Mouse (Mus musculus): ENCODE results near the gene Slc6a6.

Slc6a6 gene

DNA sequence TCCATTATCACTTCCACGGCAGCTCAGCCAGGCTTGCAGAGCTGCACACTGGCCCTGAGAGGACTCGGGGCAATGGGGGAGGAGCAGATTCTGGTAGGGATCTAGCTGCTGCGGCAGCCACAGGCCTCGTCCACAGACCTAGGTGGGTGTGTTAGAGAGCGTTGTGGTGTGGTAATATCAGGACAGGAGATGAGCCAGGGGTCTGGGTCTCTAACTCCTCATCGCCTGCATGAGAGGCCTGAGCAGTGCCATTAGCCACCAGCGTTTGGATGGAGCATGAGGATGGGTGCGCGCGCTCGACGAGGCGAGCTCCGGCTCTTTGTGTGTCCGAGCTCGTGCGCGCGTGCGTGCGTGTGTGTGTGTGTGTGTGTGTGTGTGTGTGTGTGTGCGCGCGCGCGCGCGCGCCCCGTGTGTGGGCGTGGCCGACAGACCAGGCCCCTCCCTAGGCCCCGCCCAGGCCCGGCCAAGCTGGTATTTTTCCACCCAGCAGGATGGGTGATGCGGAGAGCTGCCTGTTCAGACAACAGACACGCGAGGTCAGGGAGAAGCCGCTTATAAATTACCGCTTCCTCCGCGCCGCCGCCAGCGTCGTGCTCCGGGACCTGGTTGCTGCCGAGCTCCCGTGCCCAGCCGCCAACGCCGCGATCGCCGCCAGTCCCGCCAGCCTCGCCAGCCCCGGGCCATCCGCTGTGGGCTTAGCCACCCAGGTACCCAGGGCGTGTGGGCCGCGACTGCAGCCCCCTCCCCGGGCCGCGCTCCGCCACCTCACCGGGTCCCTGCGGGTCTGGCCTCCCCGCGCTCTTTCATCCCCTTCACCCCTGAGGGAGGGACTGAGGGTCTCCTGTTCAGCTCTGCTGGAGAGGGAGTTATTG lies at the start of gene Slc6a6:
TSS of gene Slc6a6 (plus strand) at position 452 of the 872 bp plus-strand sequence.
- DNase-seq (ENCODE audit: low spot score in 2 of 2), result peak; percentile 83 to 89

GRCm38 (mm10) chr6:91634417-91634816 lies 49.4 kb upstream of the Slc6a6 start:
- DNase-seq (ENCODE audit: low spot score in 2 of 2), result no peak

DNA sequence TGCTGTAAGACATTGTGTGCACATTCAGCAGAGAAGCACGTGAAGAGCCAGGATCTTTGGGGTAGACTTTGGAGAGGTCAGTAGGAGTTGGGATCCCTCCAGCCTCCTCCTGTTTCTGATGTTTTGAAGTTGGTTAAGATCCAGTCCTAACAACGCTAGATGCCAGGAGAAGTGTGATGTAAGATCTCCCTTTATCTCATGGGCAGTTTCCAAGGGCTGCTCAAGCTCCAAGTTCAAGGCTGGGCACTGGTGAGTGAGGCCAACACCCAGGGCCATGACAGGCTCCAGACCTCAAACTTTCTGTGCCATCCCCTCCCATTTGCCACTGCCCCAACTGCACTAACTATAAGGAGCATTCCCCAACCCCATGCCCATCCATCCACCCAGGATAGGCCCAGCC lies 49.0 kb upstream of the Slc6a6 start:
- DNase-seq (ENCODE audit: low spot score in 2 of 2), result no peak

- no peak for DNase-seq (ENCODE audit: low spot score in 2 of 2)
These were observed 45.5 kb upstream of the Slc6a6 start for GRCm38 (mm10) chr6:91638204-91638995.

GRCm38 (mm10) chr6:91643011-91643410 lies 40.8 kb upstream of the Slc6a6 start:
- DNase-seq (ENCODE audit: low spot score in 2 of 2), result no peak

GRCm38 (mm10) chr6:91643416-91643921 lies 40.4 kb upstream of the Slc6a6 start:
- no peak for DNase-seq (ENCODE audit: low spot score in 2 of 2)

- no peak for DNase-seq (ENCODE audit: low spot score in 2 of 2)
These were observed 37.8 kb upstream of the Slc6a6 start for GRCm38 (mm10) chr6:91646019-91646418.

DNA sequence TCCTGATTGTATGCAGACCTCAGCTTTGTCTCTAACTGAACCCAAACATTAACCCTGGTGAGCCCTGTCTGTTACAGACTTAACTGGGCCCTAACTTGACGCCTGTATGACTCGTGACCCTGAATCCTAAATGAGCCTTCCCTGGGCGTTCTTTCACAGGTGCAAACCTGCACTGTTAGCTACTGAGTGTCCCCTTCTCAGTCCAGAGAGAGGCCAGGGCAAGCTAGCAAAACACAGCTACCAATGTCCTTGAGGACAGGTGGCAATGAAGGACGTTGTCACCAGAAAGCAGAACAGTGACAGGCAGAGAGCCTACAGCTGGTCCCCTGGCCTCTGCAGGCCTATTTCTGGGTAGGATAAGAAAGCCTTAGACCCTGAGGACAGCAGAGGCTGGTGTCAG lies 37.0 kb upstream of the Slc6a6 start:
- no peak for DNase-seq (ENCODE audit: low spot score in 2 of 2)

DNA sequence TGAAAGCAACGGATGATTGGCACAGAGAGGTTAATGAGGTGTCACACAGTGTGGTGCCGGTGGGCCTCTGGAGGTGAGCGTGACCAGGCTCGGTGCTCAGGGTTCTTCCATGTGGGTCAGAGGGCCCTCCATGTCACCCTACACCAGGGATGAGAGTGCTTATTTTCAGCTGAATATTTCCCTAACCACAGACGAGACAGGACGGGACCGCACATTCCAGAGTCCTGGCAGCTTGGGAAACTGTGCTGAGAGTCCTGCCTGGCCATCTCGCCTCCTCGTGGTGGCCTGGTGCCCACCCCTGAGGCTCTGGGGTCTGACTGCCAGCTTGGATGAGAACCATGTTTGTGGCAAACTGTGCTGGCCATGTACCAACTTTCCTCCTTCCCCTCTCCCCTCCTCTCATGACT lies 36.5 kb upstream of the Slc6a6 start:
- no peak for DNase-seq (ENCODE audit: low spot score in 2 of 2)

- DNase-seq (ENCODE audit: low spot score in 2 of 2), result no peak
These were observed 33.6 kb upstream of the Slc6a6 start for GRCm38 (mm10) chr6:91650255-91650654.

DNA sequence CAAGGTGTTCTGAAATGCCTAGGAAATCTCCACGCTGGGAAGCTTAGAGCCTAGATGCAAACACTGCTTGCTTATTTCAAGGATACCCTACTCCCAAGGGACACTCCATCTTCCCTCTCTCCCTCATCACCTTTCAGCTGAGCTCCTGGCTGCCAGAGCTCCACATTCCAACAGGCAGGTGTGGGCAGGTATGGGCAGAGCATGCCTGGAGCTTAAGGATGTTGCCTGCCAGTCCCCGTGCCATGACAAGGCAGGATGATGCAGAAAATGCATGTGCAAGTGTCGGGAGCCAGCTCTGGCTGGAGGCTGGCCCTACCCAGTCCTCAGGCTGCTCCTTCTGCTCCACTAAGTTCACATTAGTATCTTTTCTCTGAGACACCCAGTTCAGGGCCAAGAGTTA lies 31.6 kb upstream of the Slc6a6 start:
- DNase-seq (ENCODE audit: low spot score in 2 of 2), result no peak

- no peak for DNase-seq (ENCODE audit: low spot score in 2 of 2)
These were observed 28.6 kb upstream of the Slc6a6 start for GRCm38 (mm10) chr6:91655244-91655643.

- DNase-seq (ENCODE audit: low spot score in 2 of 2), result no peak
These were observed 27.9 kb upstream of the Slc6a6 start for GRCm38 (mm10) chr6:91655874-91656433.

DNA sequence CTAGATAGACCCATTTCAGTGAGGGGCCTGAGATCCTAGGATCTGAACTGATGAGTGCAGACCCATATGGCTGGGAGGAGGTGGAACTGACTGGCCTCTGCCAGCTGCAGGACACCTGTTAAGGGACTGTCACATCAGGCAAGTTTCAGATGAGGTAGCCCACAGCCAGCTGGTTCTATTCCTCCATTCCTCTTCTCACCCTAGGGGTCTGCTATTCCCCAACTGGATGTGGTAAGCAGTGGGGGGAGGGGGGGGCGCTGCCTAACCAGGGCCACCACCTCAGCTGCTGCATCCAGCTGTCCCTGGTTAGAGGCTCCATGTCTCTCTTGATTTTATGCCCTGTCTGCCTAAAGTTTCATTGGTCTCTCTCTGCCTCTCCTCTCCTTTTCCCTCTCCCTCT lies 25.6 kb upstream of the Slc6a6 start:
- no peak for DNase-seq (ENCODE audit: low spot score in 2 of 2)

DNA sequence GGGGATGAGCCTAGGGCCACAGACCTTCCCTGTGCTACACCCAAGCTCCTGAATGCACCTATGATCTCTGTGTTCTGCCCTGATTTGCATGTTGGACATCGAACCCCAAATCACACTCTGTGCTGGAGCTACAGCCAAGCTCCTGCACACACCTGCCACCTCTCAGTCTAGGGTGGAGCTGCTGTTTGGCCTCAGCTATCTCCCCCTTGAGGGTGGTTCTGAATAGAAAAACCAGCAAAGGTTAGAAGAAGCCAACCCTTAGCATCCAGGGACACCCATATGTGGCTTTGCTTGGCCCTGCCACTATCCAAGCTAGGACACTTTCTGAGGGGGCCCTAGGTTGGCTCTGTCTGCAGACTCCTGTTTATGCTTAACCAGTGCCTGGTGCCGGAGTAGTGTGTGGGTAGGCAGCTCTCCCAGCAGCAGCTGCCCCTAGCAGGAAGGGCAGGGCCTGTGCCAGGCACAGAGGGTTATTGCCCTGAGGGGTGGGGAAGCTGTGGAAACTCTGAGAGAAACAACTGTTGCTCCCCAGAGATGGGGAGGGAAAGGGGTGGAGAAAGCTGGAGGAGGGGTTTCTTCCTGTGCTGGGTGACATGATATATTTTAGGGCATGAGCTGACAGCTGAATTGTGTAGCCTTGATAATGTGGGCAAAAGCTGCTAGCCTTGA lies 23.9 kb upstream of the Slc6a6 start:
- no peak for DNase-seq (ENCODE audit: low spot score in 2 of 2)

GRCm38 (mm10) chr6:91662301-91662700 lies 21.6 kb upstream of the Slc6a6 start:
- no peak for DNase-seq (ENCODE audit: low spot score in 2 of 2)

DNA sequence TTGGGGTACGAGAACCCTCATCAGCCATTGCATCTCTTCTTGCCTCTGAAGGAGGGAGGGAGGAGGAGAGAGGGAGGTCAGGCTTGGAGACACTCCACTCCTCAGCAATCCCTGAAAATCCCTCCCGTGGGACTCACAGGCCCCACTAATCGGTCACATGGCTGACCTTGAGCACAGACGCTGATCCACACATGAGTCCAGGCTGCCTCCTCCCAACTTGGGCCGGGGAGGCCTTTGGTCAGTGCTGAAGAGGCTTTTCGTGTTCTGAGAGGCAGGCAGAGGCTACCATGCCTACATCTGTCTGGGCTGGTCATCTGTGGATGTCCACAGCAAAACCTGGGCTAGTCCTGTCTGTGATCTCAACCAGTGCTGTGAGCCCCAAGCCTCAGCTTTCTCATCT lies 20.2 kb upstream of the Slc6a6 start:
- DNase-seq (ENCODE audit: low spot score in 2 of 2), result no peak

DNA sequence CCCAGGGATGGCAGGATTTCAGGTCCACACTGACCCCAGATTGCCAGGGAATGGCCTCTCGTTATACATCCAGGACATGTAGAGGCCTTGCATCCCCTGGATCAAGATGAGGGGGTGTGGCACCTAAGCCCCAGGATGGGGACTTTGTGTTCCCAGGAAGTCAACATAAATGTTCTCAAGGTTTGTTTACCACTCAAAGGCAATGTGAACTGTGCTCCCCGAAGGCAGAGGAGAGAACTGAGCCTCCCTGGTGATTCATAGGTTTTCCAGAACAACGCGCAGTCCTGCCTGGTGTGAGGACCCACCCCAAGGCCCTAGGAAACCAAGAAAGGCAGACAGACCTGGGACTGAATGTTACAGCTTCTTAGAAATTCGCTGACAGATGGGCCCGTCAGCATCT lies 18.6 kb upstream of the Slc6a6 start:
- DNase-seq (ENCODE audit: low spot score in 2 of 2), result no peak

DNA sequence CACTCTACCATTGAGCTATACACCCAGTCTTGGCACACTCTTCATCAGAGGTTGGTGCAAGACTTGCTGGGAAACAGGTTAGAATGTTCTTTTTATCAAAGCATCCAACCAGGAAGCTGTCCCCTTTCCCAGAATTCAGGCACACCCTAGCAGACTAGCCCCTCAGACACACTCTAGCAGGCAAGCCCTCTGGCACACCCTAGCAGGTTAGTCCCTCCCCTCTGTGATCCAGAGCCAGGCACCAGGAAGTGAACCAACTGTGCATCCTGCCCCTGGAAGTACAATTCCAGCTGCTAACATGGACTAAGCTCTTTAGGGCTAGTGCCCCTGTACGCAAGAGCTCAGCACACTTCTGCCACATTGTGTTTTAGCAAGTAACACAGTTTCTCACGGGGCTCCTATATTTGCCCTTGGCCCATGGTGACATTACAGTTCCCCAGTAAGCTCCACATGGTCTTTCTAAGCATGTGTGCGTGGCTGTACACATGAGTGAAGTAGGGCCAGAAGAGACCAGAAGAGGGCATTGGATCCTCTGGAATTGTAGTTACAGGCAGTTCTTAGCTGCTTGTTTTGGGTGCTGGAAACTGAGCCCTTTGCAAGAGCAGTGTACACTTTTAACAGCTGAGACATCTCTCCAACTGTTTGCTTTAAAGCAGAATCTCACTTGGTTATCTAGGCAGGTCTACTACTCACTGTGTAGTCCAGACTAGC lies 17.7 kb upstream of the Slc6a6 start:
- DNase-seq (ENCODE audit: low spot score in 2 of 2), result no peak

DNA sequence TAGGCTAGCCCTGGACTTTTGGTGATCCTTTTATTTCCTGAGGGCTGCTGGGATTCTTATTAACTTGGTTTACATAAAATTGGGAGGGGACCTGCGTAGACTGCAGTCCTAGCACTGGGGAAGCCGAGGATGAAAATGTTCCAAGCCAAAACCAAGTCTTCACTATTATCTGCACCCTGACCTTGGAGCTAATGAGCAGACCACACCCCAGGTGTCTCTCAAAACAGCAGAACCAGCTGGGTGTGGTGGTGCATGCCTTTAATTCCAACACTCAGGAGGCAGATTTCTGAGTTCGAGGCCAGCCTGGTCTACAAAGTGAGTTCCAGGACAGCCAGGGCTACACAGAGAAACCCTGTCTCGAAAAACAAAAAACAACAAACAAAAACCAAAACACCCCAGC lies 16.7 kb upstream of the Slc6a6 start:
- DNase-seq (ENCODE audit: low spot score in 2 of 2), result no peak

DNA sequence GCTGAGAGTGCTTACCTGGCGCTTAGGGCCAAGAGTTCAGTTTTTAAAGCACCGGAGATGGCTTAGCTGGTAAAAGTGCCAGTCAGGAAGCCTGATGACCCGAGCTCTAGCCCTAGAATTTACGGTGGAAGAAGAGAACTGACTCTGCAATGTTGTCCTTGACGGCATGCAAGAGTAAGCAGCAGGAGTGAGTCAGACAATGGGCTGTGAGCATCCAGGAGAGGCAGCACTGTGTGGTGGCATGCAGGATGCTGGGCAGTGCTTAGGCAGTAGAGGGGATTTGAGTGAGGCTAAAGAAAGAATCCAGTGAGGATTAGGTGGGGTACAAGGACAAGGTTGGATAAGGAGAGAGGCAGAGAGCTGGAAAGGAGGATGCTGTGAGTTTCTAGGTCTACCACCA lies 15.6 kb upstream of the Slc6a6 start:
- no peak for DNase-seq (ENCODE audit: low spot score in 2 of 2)
